Mouse (Mus musculus): ENCODE data around the gene Tmem50b.

DNA sequence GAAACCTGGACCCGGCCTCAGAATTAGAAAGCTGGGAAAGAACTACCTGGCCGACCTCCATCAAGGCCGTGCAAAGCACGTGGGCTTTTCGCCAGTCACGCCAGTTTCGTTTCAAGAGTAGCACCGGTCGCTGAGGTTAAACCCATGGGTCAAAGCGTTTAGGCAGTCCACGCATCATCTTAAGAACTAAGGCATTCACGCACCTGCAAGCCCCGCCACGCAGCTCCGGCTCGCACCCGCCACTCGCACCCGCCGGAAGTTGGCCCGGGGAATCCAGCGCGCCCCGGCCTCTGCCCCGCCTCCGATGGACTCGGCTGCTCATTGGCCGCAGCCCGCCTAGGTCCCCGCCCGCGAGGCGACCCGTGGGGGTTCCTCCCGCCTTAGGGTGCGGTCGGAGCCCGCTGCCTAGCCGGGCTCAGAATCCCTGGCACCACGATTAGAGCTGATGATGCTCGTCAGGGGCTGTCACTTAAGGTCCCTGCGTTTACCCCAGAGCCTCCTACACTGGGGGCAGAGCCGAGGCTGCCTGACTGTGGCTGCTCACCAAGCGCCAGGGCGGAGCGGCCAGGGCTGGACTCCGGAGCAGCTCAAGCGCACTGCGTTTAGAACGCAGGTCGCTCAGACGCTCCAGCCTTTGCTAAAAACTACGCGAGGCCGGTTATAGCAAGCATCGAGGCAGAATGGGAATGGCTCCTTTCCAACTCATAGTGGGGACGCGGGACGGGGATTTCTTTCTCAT is 49.2 kb upstream of the Tmem50b start, which contains the start of gene Gart:
- TF ChIP-seq CTCF (IDR thresholded peaks at IDR 0.05; ENCODE audit: low read depth), result no peak
- TF ChIP-seq EP300 (optimal IDR thresholded peaks at IDR 0.05), result no peak

Data from stomach, postnatal 0 days (tissue).